Mouse (Mus musculus): ENCODE measurements around the gene Slc2a2.

DNA sequence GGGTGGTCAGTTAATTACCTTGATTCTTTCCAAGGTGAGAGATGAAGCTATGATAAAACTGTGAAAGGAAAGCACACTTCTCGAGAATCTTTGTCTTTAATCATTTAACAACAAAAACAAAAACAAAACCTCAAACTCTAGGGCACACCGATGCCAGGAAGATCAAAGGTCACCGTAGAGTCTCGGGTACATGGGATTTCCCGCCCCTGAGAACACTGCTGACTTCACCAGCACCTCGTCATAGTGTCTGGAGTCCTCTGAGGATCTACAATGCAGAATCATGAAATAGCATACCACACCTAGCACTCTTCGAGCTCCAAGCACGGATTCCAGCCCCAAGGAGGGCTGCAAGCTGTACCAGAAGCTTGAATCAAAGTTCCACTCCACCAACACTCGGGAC, 82.8 kb downstream of the Slc2a2 start:
- no peak for TF ChIP-seq POLR2A (IDR thresholded peaks at IDR 0.05; ENCODE audit: borderline replicate concordance, control insufficient read depth, low read depth, low read length)
- no peak for TF ChIP-seq CTCF (IDR thresholded peaks at IDR 0.05; ENCODE audit: control insufficient read depth, insufficient read depth, low read length)
